Mouse (Mus musculus): Measurements from ENCODE around the gene Ucn2.

The Ucn2 gene

GRCm38 (mm10) chr9:109032435-109032834 is 46.6 kb downstream of the Ucn2 start:
- no peak for DNase-seq

All from lung, postnatal 14 days (tissue).